Mouse (Mus musculus) forebrain, postnatal 0 days (tissue): ENCODE measurements at regions not wholly inside any gene's neighbourhood (a gene's known extent, or its start where the extent isn't known, plus 50 kb on each side); places are given as distances from the start of the nearest gene placed in this dataset.

Experiments
- ATAC-seq: fragments of 200-750 bp; cut with Nextera tagmentation; 2 replicates; pipeline ENCODE4 v1.8.0; 2017; ENCODE audit warnings: mild to moderate bottlenecking, moderate library complexity
- DNase-seq: peaks from one replicate; pipeline ENCODE4 v3.0.0-alpha.2; 2015
- H3K27ac ChIP-seq: fragments of 300-500 bp; sonication (generic); 2 replicates; pipeline ENCODE4 v1.5.1; 2014; ENCODE audit warnings: low read depth, mild to moderate bottlenecking, antibody characterized with exemption, low read length, moderate library complexity, mixed read lengths
- H3K27me3 ChIP-seq: fragments of 300-500 bp; sonication (generic); 2 replicates; pipeline ENCODE4 v1.6.1; 2014; ENCODE audit warnings: mild to moderate bottlenecking, low read length, mixed read lengths; ENCODE audit not compliant: insufficient read depth
- H3K36me3 ChIP-seq: fragments of 300-500 bp; sonication (generic); 2 replicates; pipeline ENCODE4 v1.6.1; 2014; ENCODE audit warnings: mild to moderate bottlenecking, moderate library complexity; ENCODE audit not compliant: insufficient read depth
- H3K4me1 ChIP-seq: fragments of 300-500 bp; sonication (generic); 2 replicates; pipeline ENCODE4 v1.6.1; 2014; ENCODE audit warnings: antibody characterized with exemption; ENCODE audit not compliant: insufficient read depth
- H3K4me2 ChIP-seq: fragments of 300-500 bp; sonication (generic); 2 replicates; pipeline ENCODE4 v1.6.1; 2014; ENCODE audit warnings: low read depth, mild to moderate bottlenecking, moderate library complexity
- H3K4me3 ChIP-seq: fragments of 300-500 bp; sonication (generic); 2 replicates; pipeline ENCODE4 v1.5.1; 2014; ENCODE audit warnings: low read depth, low read length, mixed read lengths
- H3K9ac ChIP-seq: fragments of 300-500 bp; sonication (generic); 2 replicates; pipeline ENCODE4 v1.6.1; 2014; ENCODE audit warnings: mild to moderate bottlenecking
- H3K9me3 ChIP-seq: fragments of 300-500 bp; sonication (generic); 2 replicates; pipeline ENCODE4 v1.6.1; 2016; ENCODE audit warnings: low read length
- CTCF ChIP-seq: sonication (generic); IDR thresholded peaks from 2 replicates; pipeline ENCODE4 v1.5.1; 2016; ENCODE audit warnings: antibody characterized with exemption, control low read depth, low read depth
- WGBS: fragments of 180-500 bp; shearing (Covaris S2); extraction: QIAGEN DNeasy Blood & Tissue Kit; methylation state at CpG from one replicate; pipeline ENCODE4 v1.1.7; 2014; 5-methylcytosine and 5-hydroxymethylcytosine counted together

- Histone ChIP-seq H3K9ac (no peak overlapping the region), H3K4me2 (no peak overlapping the region), H3K27me3 (no peaks in the 10 kb centered on the region), H3K4me3 (no peak overlapping the region), H3K4me1 (no peaks in the 10 kb centered on the region), H3K9me3 (no peaks in the 10 kb centered on the region), H3K27ac (no peak overlapping the region), H3K36me3 (no peaks in the 10 kb centered on the region)
- no peak for DNase-seq
- ATAC-seq, result no peak
- TF ChIP-seq CTCF, result no peak
- WGBS, result 19% methylated on average over 9 of the region's 9 CpGs
Observed at GRCm38 (mm10) chr13:107588399-107589002, 455.7 kb upstream of the Smim15 start.

DNA sequence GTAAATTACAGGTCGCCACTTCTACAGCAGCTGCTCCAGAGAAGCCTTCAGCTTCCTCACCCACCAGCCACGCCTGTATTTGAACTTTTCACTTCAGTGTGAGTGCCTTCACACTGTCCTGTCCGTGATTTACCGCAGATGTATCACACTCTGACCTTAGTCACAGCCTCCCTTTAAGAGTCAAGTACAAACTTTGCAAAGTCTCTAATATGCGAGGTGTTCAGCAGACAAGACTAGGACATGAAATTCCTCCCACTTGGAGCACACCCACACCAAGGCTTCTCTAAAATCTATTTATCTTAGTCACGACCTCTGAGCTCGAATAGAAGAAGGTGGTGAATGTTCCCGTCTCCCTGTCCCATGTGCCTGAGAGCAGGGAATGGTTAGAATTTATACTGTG is 456.6 kb upstream of the Smim15 start:
- no peak for TF ChIP-seq CTCF
- Histone ChIP-seq H3K36me3 (no peaks in the 10 kb centered on the region), H3K27me3 (no peaks in the 10 kb centered on the region), H3K9me3 (no peaks in the 10 kb centered on the region), H3K4me2 (no peak overlapping the region), H3K4me1 (no peaks in the 10 kb centered on the region), H3K4me3 (no peak overlapping the region), H3K27ac (no peak overlapping the region), H3K9ac (no peak overlapping the region)
- WGBS, result 68% methylated on average over 8 of the region's 8 CpGs
- ATAC-seq (no peak), DNase-seq (no peak)

GRCm38 (mm10) chr13:107585936-107586335 is 458.3 kb upstream of the Smim15 start:
- no peaks in the 10 kb centered on the region for H3K9me3 ChIP-seq
- ATAC-seq, result no peak
- no peak overlapping the region for H3K27ac ChIP-seq
- H3K4me3 ChIP-seq, result no peak overlapping the region
- WGBS, result 65% methylated on average over 9 of the region's 9 CpGs
- H3K36me3 ChIP-seq, result no peaks in the 10 kb centered on the region
- no peak overlapping the region for H3K4me2 ChIP-seq
- no peak overlapping the region for H3K9ac ChIP-seq
- no peaks in the 10 kb centered on the region for H3K4me1 ChIP-seq
- TF ChIP-seq CTCF, result no peak
- H3K27me3 ChIP-seq, result no peaks in the 10 kb centered on the region
- no peak for DNase-seq

GRCm38 (mm10) chr13:107585353-107585752 is 458.9 kb upstream of the Smim15 start:
- WGBS, result 41% methylated on average over 4 of the region's 4 CpGs
- no peaks in the 10 kb centered on the region for H3K27me3 ChIP-seq
- no peak overlapping the region for H3K27ac ChIP-seq
- no peaks in the 10 kb centered on the region for H3K36me3 ChIP-seq
- H3K4me1 ChIP-seq, result no peaks in the 10 kb centered on the region
- no peaks in the 10 kb centered on the region for H3K9me3 ChIP-seq
- no peak for TF ChIP-seq CTCF
- H3K4me2 ChIP-seq, result no peak overlapping the region
- no peak for DNase-seq
- ATAC-seq, result no peak
- no peak overlapping the region for H3K4me3 ChIP-seq
- no peak overlapping the region for H3K9ac ChIP-seq

DNA sequence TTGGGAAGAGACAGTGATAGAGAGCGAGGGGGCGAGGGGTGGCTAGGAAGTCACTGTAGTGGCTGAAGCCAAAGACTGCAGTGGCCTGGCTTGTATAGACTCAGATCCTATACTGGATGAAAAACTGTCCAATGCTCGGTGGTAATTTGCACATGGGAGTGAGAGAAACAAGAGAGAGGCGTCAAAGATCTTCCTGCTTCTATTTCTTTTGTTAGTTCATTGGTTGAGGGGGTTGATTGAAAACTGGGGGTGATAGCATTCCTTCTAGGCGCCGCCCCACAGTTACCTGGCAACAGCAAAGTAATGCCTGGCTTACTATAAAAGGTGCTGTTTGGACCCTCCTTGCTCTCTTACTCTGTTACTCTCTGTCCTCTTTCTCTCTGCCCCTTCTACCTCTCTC is 465.3 kb upstream of the Smim15 start:
- no peak overlapping the region for H3K27ac ChIP-seq
- DNase-seq, result no peak
- no peaks in the 10 kb centered on the region for H3K9me3 ChIP-seq
- H3K27me3 ChIP-seq, result no peaks in the 10 kb centered on the region
- H3K9ac ChIP-seq, result no peak overlapping the region
- no peak overlapping the region for H3K4me2 ChIP-seq
- H3K36me3 ChIP-seq, result no peaks in the 10 kb centered on the region
- no peaks in the 10 kb centered on the region for H3K4me1 ChIP-seq
- no peak for ATAC-seq
- H3K4me3 ChIP-seq, result no peak overlapping the region
- 85% methylated on average over 6 of the region's 6 CpGs for WGBS
- no peak for TF ChIP-seq CTCF

DNA sequence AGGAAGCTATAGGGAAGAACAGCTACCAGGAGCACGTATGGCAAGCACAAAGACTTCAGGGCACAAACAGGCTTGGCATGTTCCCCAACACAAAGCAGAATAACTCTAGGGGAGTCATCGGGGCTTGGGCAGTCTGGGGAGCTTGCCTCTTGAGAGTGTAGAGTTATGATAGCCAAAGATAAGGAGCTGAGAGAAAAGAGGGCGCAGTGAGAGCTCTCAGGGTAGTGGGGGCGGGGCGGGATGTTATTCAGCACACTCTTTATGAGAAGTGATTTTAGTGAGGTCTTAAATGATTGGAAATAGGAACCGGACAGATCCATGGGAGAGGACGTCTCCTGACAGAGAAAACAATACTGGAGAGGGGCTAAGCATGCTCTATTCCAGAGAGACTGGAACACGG is 466.4 kb upstream of the Smim15 start:
- Histone ChIP-seq H3K4me3 (no peak overlapping the region), H3K27ac (no peak overlapping the region), H3K9ac (no peak overlapping the region), H3K4me1 (no peaks in the 10 kb centered on the region), H3K4me2 (no peak overlapping the region), H3K27me3 (no peaks in the 10 kb centered on the region), H3K9me3 (no peaks in the 10 kb centered on the region), H3K36me3 (no peaks in the 10 kb centered on the region)
- WGBS, result 81% methylated on average over 8 of the region's 8 CpGs
- no peak for ATAC-seq
- no peak for TF ChIP-seq CTCF
- DNase-seq, result no peak

DNA sequence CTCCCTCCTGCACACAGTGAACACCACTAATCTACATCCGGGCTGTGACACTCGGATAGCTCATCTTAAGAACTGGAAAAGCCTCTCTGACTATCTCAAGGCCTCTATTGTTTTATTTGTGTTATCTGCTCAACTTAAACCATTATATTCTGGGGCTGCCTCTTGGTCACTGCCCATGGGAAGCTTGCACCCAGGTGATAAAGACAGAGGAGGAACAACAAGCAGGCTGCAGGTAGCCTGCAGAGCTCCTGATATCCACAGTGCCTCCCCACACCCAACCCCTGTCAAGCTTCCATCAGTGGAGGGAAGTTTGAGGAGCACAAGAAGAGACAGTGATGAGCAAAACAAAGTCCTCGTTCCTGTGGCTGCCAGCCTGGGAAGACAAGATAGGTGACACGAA is 467.0 kb upstream of the Smim15 start:
- Histone ChIP-seq H3K36me3 (no peaks in the 10 kb centered on the region), H3K9ac (no peak overlapping the region), H3K4me2 (no peak overlapping the region), H3K4me3 (no peak overlapping the region), H3K27me3 (no peaks in the 10 kb centered on the region), H3K4me1 (no peaks in the 10 kb centered on the region), H3K27ac (no peak overlapping the region), H3K9me3 (no peaks in the 10 kb centered on the region)
- 80% methylated on average over 4 of the region's 4 CpGs for WGBS
- ATAC-seq, result no peak
- DNase-seq, result no peak
- no peak for TF ChIP-seq CTCF
